In the genomic region with DNA sequence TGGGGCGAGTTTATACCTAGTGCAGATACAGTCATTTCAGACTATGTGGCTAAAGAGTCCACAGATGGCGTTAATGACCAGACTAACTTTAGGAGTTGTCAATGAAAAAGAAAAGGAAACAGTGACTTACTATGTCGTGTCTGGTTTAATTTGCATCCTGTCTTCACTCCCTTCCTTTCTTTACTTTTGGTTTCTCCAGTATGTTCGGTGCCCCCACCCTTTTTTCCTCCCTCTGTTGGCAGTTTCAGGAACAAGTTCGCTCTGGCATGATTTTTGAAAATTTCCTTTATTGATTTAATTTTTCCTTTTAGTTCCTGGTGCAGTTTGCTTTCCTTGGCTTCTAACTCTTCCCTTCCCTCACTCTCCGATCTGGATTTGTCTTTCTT, we compare ENCODE assay signal across 8 mouse cellular contexts. TPM values are rescaled to one million over a fixed set of nuclear protein-coding genes. Genes with fewer than 3 reads are reported as not detected.
DNase-seq lines count a peak whose midpoint lies in the region; ATAC-seq lines count a peak whose summit lies in the region.

No protein-coding gene starts in this region.

- H3K27me3 ChIP-seq in kidney, embryonic 15.5 days, result no peaks in the 10 kb centered on the region
- H3K27me3 ChIP-seq in hindbrain, embryonic 15.5 days, result no peaks in the 10 kb centered on the region
- H3K27me3 ChIP-seq in midbrain, embryonic 14.5 days (ENCODE audit: control insufficient read depth, insufficient read depth, low read length), result no peaks in the 10 kb centered on the region

- H3K9ac ChIP-seq in kidney, embryonic 15.5 days, result peak overlapping the region; percentile 62
- peak overlapping the region; percentile 40 for H3K9ac ChIP-seq in hindbrain, embryonic 15.5 days
- peak overlapping the region; percentile 75 for H3K9ac ChIP-seq in midbrain, embryonic 14.5 days (replicated peaks; ENCODE audit: low read length)

- no peaks in the 10 kb centered on the region for H3K36me3 ChIP-seq in kidney, embryonic 15.5 days
- no peaks in the 10 kb centered on the region for H3K36me3 ChIP-seq in hindbrain, embryonic 15.5 days
- H3K36me3 ChIP-seq in midbrain, embryonic 14.5 days (ENCODE audit: control insufficient read depth, insufficient read depth, low read length), result no peaks in the 10 kb centered on the region

- peak overlapping the region; percentile 67 for H3K4me3 ChIP-seq in kidney, embryonic 15.5 days (replicated peaks)
- peak overlapping the region; percentile 43 for H3K4me3 ChIP-seq in hindbrain, embryonic 15.5 days
- peak overlapping the region; percentile 59 for H3K4me3 ChIP-seq in midbrain, embryonic 14.5 days (replicated peaks; ENCODE audit: low read depth, low read length)

- 5% methylated on average over 6 of the region's 6 CpGs for WGBS in kidney, embryonic 15.5 days
- 10% methylated on average over 6 of the region's 6 CpGs for WGBS in hindbrain, embryonic 15.5 days
- WGBS in midbrain, embryonic 14.5 days, result 14% methylated on average over 6 of the region's 6 CpGs

- DNase-seq in kidney, adult 18-20 months, result no peak
- DNase-seq in midbrain, embryonic 14.5 days, result peak; percentile 42
- DNase-seq in yolk sac, embryonic 10.5 days (ENCODE audit: low spot score), result no peak
- no peak for DNase-seq in adrenal gland, postnatal 36 days
- no peak for DNase-seq in thymus, postnatal 4 days

- no peaks in the 10 kb centered on the region for H3K9me3 ChIP-seq in kidney, embryonic 15.5 days (replicated peaks)
- no peaks in the 10 kb centered on the region for H3K9me3 ChIP-seq in hindbrain, embryonic 15.5 days
- H3K9me3 ChIP-seq in midbrain, embryonic 14.5 days (ENCODE audit: control insufficient read depth, low read length), result no peaks in the 10 kb centered on the region

- peak overlapping the region; percentile 10; the same call in 1 of the 2 replicates for H3K27ac ChIP-seq in kidney, embryonic 15.5 days
- peak overlapping the region; percentile 69 for H3K27ac ChIP-seq in hindbrain, embryonic 15.5 days (replicated peaks)
- H3K27ac ChIP-seq in midbrain, embryonic 14.5 days (replicated peaks; ENCODE audit: low read depth, low read length), result no peak overlapping the region; the same call in 1 of the 2 replicates

- peak overlapping the region; percentile 90 for H3K4me2 ChIP-seq in kidney, embryonic 15.5 days
- H3K4me2 ChIP-seq in hindbrain, embryonic 15.5 days, result peak overlapping the region; percentile 67
- H3K4me2 ChIP-seq in midbrain, embryonic 14.5 days (ENCODE audit: low read length), result peak overlapping the region; percentile 92

- peaks cover 27% of the 10 kb centered on the region for H3K4me1 ChIP-seq in kidney, embryonic 15.5 days
- peaks cover 29% of the 10 kb centered on the region for H3K4me1 ChIP-seq in hindbrain, embryonic 15.5 days (replicated peaks)
- peaks cover 18% of the 10 kb centered on the region for H3K4me1 ChIP-seq in midbrain, embryonic 14.5 days (ENCODE audit: control insufficient read depth, insufficient read depth, low read length)

- 0 out of 2 replicates have a peak, but pooled peaks have one; percentile 34 for ATAC-seq in kidney, embryonic 15.5 days (replicated peaks; ENCODE audit: low FRiP score)
- peak; percentile 37; the same call in 1 of the 2 replicates for ATAC-seq in common myeloid progenitor, adult 5-6 weeks (replicated peaks; ENCODE audit: low read depth, poor library complexity, severe bottlenecking)
- no peak for ATAC-seq in hindbrain, embryonic 15.5 days (ENCODE audit: low FRiP score, low read depth)
- ATAC-seq in midbrain, embryonic 14.5 days (ENCODE audit: low FRiP score, low TSS enrichment), result no peak

RNA-seq across cellular contexts. Expression of a gene that starts 3.2 kb away (rescaled TPM):
- 4.4 and 5.7 TPM in 2 replicates for polyA plus RNA-seq in kidney, embryonic 15.5 days (2015; fragmentation: Nextera tagmentation; extraction: Ambion mirVana)
- not detected in 2 replicates for total RNA-seq in common myeloid progenitor, adult 5-6 weeks (2017)
- 21.5 and 22.9 TPM in 2 replicates for polyA plus RNA-seq in hindbrain, embryonic 15.5 days (2015; fragmentation: Nextera tagmentation; extraction: Ambion mirVana)
- polyA plus RNA-seq in midbrain, embryonic 14.5 days (2014; fragmentation: Nextera tagmentation; extraction: Ambion mirVana), result 21.5 and 25.3 TPM in 2 replicates
- total RNA-seq in adrenal gland, postnatal 36 days (2021), result 1 to 10 TPM; 1.8 to 2.0 TPM

RNA-seq across cellular contexts. Expression of a gene that starts 49.9 kb away (rescaled TPM):
- polyA plus RNA-seq in kidney, embryonic 15.5 days (2015; fragmentation: Nextera tagmentation; extraction: Ambion mirVana), result not detected in 2 replicates
- not detected in 2 replicates for total RNA-seq in common myeloid progenitor, adult 5-6 weeks (2017)
- 0.12 and 0.22 TPM in 2 replicates for polyA plus RNA-seq in hindbrain, embryonic 15.5 days (2015; fragmentation: Nextera tagmentation; extraction: Ambion mirVana)
- polyA plus RNA-seq in midbrain, embryonic 14.5 days (2014; fragmentation: Nextera tagmentation; extraction: Ambion mirVana), result 0.12 and 0.32 TPM in 2 replicates
- not detected for total RNA-seq in adrenal gland, postnatal 36 days (2021)

Comparison
In these comparisons a context has a peak if more than half of its experiments do, and no peak if none do; other contexts are left out.
1. ATAC-seq: peak in kidney, embryonic 15.5 days (single experiment) and common myeloid progenitor, adult 5-6 weeks (single experiment); none in hindbrain, embryonic 15.5 days (single experiment) and midbrain, embryonic 14.5 days (single experiment).
2. Peak in every context shown above with its lines, with median percentiles within 50 percentile points of each other: H3K4me2 ChIP-seq, H3K4me3 ChIP-seq and H3K9ac ChIP-seq.